Mouse (Mus musculus): ENCODE data around the gene Nemp1. TPM values are rescaled to one million over a fixed set of nuclear protein-coding genes. Genes with fewer than 3 reads are reported as not detected.

Nemp1 gene
- polyA plus RNA-seq, 1 experiment = 6.7 TPM

GRCm38 (mm10) chr10:127745886-127746285 lies 79.2 kb downstream of the Nemp1 start:
- no peak overlapping the region for H3K27ac ChIP-seq (ENCODE audit: insufficient read depth, low read length)
- DNase-seq = no peak
- H3K27me3 ChIP-seq (ENCODE audit: control insufficient read depth, insufficient read depth, low read length) = no peaks in the 10 kb centered on the region
- TF ChIP-seq CTCF (IDR thresholded peaks at IDR 0.05; ENCODE audit: borderline replicate concordance, insufficient read depth, low read depth, low read length) (no peak), POLR2A (IDR thresholded peaks at IDR 0.05; ENCODE audit: borderline replicate concordance, insufficient read depth, low read length) (no peak)
- WGBS = 80% methylated on average over 5 of the region's 5 CpGs
- no peak overlapping the region for H3K4me3 ChIP-seq (replicated peaks; ENCODE audit: insufficient read depth, low read depth, low read length)
- no peaks in the 10 kb centered on the region; the same call in 1 of the 2 replicates for H3K4me1 ChIP-seq (ENCODE audit: control insufficient read depth, insufficient read depth, low read length)

DNA sequence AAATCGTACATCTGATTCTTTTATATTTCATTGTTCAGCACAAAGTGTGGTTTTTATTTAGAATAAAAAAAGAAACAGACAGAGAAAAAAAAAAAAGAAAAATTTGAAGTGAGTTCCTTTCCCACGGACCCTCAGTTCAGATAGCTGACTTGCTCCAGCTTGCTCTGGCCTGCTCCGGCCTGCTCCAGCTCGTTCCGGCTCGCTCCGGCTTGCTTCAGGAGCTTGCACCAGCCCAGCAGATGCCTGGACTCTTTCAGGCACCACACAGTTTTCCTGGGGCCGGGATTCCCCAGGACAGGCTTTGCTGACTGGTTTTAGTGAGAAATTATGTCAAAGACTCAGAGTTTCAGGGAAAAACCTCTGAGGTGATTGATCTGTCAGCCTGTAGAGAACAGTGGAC lies 80.6 kb downstream of the Nemp1 start:
- 93% methylated on average over 8 of the region's 8 CpGs for WGBS

GRCm38 (mm10) chr10:127748847-127749612 lies 82.3 kb downstream of the Nemp1 start:
- WGBS = 34% methylated on average over 8 of the region's 8 CpGs

More for the DNA sequence above, 80.6 kb downstream of the Nemp1 start:
- Histone ChIP-seq H3K27me3 (ENCODE audit: control insufficient read depth, insufficient read depth, low read length) (no peaks in the 10 kb centered on the region), H3K4me1 (ENCODE audit: control insufficient read depth, insufficient read depth, low read length) (no peaks in the 10 kb centered on the region; the same call in 1 of the 2 replicates), H3K27ac (ENCODE audit: insufficient read depth, low read length) (no peak overlapping the region), H3K4me3 (replicated peaks; ENCODE audit: insufficient read depth, low read depth, low read length) (no peak overlapping the region)
- DNase-seq = no peak
- no peak for TF ChIP-seq POLR2A (IDR thresholded peaks at IDR 0.05; ENCODE audit: borderline replicate concordance, insufficient read depth, low read length)
- no peak for TF ChIP-seq CTCF (IDR thresholded peaks at IDR 0.05; ENCODE audit: borderline replicate concordance, insufficient read depth, low read depth, low read length)

DNA sequence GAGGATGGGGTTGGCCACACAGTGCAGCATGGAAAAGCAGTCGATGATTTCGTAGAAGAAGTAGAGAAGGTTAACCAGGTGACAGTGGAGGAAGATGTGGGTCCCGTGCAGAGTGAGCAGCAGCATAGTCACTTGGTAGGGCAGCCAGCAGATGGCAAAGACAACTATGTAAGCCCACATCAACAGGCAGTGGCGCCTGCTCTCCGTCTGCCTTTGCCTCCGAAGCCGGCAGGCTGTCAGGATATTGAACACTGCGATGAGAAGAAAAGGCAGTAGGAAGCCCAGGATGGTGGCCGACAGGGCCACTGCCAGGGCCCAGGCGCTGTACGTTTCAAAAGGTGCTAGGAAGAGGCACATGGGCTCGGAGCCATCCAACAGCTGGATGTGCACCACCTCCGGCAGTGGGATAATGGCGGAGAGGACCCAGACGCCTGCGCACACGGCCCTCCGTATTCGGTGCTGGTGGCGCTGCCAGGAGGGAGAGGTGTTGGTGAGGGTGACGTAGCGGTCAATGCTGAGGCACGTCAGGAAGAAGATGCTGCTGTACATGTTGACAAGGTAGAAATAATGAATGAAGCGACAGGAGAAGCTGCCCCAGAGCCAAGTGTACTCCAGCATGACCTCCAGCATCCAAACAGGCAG lies 83.6 kb downstream of the Nemp1 start:
- H3K27ac ChIP-seq (ENCODE audit: insufficient read depth, low read length) = no peak overlapping the region
- H3K4me3 ChIP-seq (replicated peaks; ENCODE audit: insufficient read depth, low read depth, low read length) = peak overlapping the region; percentile 37
- TF ChIP-seq POLR2A (IDR thresholded peaks at IDR 0.05; ENCODE audit: borderline replicate concordance, insufficient read depth, low read length) (no peak), CTCF (IDR thresholded peaks at IDR 0.05; ENCODE audit: borderline replicate concordance, insufficient read depth, low read depth, low read length) (no peak)
- 54% methylated on average over 24 of the region's 24 CpGs for WGBS
- H3K4me1 ChIP-seq (ENCODE audit: control insufficient read depth, insufficient read depth, low read length) = no peaks in the 10 kb centered on the region
- peak; percentile 33 to 39 for DNase-seq
- no peaks in the 10 kb centered on the region for H3K27me3 ChIP-seq (ENCODE audit: control insufficient read depth, insufficient read depth, low read length)

More at GRCm38 (mm10) chr10:127748847-127749612, 82.3 kb downstream of the Nemp1 start:
- H3K4me3 ChIP-seq (replicated peaks; ENCODE audit: insufficient read depth, low read depth, low read length) = no peak overlapping the region
- no peaks in the 10 kb centered on the region for H3K27me3 ChIP-seq (ENCODE audit: control insufficient read depth, insufficient read depth, low read length)
- no peaks in the 10 kb centered on the region for H3K4me1 ChIP-seq (ENCODE audit: control insufficient read depth, insufficient read depth, low read length)
- no peak for DNase-seq
- no peak overlapping the region for H3K27ac ChIP-seq (ENCODE audit: insufficient read depth, low read length)
- TF ChIP-seq CTCF (IDR thresholded peaks at IDR 0.05; ENCODE audit: borderline replicate concordance, insufficient read depth, low read depth, low read length) (no peak), POLR2A (IDR thresholded peaks at IDR 0.05; ENCODE audit: borderline replicate concordance, insufficient read depth, low read length) (no peak)

Other genes with a start within 250 kb of the Nemp1 start
- 8.3 TPM in 2 replicates for gene Stac3, start 165.2 kb upstream of the Nemp1 start, polyA plus RNA-seq (2012; rRNA removed)
- 10.4 and 11.5 TPM in 2 replicates for gene Ndufa4l2, start 151.9 kb upstream of the Nemp1 start, polyA plus RNA-seq (2012; rRNA removed)
- 68.2 and 69.8 TPM in 2 replicates for gene Shmt2, start 144.5 kb upstream of the Nemp1 start, polyA plus RNA-seq (2012; rRNA removed)
- gene Nxph4, start 132.3 kb upstream of the Nemp1 start, polyA plus RNA-seq (2012; rRNA removed) = 30.3 and 33.8 TPM in 2 replicates
- gene Lrp1, start 45.8 kb upstream of the Nemp1 start, polyA plus RNA-seq (2012; rRNA removed) = 346 and 366 TPM in 2 replicates
- 8.7 TPM in 2 replicates for gene Stat6, start 23.9 kb upstream of the Nemp1 start, polyA plus RNA-seq (2012; rRNA removed)
- 59.2 and 69.9 TPM in 2 replicates for gene Nab2, start 1.7 kb downstream of the Nemp1 start, polyA plus RNA-seq (2012; rRNA removed)
- gene Myo1a, start 38.3 kb downstream of the Nemp1 start, polyA plus RNA-seq (2012; rRNA removed) = 1.2 and 1.6 TPM in 2 replicates
- 1.4 and 1.5 TPM in 2 replicates for gene Tac2, start 57.6 kb downstream of the Nemp1 start, polyA plus RNA-seq (2012; rRNA removed)
- 5.7 and 6.6 TPM in 2 replicates for gene Zbtb39, start 72.6 kb downstream of the Nemp1 start, polyA plus RNA-seq (2012; rRNA removed)
- gene Gpr182, start 84.8 kb downstream of the Nemp1 start, polyA plus RNA-seq (2012; rRNA removed) = 1.4 and 1.5 TPM in 2 replicates
- 0.15 and 0.16 TPM in 2 replicates for gene Rdh1, start 92.8 kb downstream of the Nemp1 start, polyA plus RNA-seq (2012; rRNA removed)
- 0.05 and 0.92 TPM in 2 replicates for gene Rdh16f1, start 92.9 kb downstream of the Nemp1 start, polyA plus RNA-seq (2012; rRNA removed)
- 0.13 and 0.88 TPM in 2 replicates for gene Rdh9, start 109.5 kb downstream of the Nemp1 start, polyA plus RNA-seq (2012; rRNA removed)
- gene Rdh16, start 134.3 kb downstream of the Nemp1 start, polyA plus RNA-seq (2012; rRNA removed) = 0.10 and 0.13 TPM in 2 replicates
- not detected in 2 replicates for gene Rdh19, start 183.0 kb downstream of the Nemp1 start, polyA plus RNA-seq (2012; rRNA removed)
- gene Rdh16f2, start 199.6 kb downstream of the Nemp1 start, polyA plus RNA-seq (2012; rRNA removed) = not detected in 2 replicates
- not detected in 2 replicates for gene Rdh7, start 221.9 kb downstream of the Nemp1 start, polyA plus RNA-seq (2012; rRNA removed)
- 0.13 TPM in 1 of 2 replicates, not detected in the other for gene Sdr9c7, start 231.6 kb downstream of the Nemp1 start, polyA plus RNA-seq (2012; rRNA removed)